Mouse (Mus musculus) stomach, postnatal 0 days (tissue): ENCODE measurements at regions not wholly inside any gene's neighbourhood (a gene's known extent, or its start where the extent isn't known, plus 50 kb on each side); places are given as distances from the start of the nearest gene placed in this dataset.

Experiments
- CTCF ChIP-seq: IDR thresholded peaks from 2 replicates; pipeline ENCODE4 v1.5.1; 2016; ENCODE audit warnings: antibody characterized with exemption, low read depth, mild to moderate bottlenecking, moderate library complexity
- EP300 ChIP-seq: optimal IDR thresholded peaks from 2 replicates; pipeline ENCODE3; 2016; ENCODE audit warnings: antibody characterized with exemption

DNA sequence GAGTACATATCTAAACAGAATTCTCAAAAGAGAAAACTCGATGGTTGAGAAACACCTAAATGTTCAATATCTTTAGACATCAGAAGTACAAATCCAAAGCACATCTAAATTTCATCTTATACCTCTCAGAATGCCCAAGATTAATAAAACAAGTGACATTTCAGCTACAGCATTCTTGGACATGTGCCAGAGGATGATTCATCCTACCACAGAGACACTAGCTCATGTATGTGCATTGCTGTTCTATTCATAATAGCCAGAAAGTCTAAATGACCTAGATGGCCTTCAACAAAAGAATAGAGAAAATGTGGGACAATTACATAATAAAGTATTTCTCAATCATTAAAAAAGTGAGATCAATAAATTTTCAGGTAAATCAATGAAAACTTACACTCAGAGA, 146.6 kb upstream of the Nat3 start:
- TF ChIP-seq CTCF (no peak), EP300 (no peak)
